Mouse (Mus musculus): ENCODE results near the gene Gen1. TPM values are rescaled to one million over a fixed set of nuclear protein-coding genes. Genes with fewer than 3 reads are reported as not detected.

The Gen1 gene
- polyA plus RNA-seq, 1 experiment = 0.19 TPM

- Histone ChIP-seq H3K36me3 (ENCODE audit: control insufficient read depth, insufficient read depth, low read length) (no peaks in the 10 kb centered on the region), H3K27me3 (replicated peaks; ENCODE audit: control insufficient read depth, insufficient read depth, low read length) (no peaks in the 10 kb centered on the region), H3K4me1 (ENCODE audit: control insufficient read depth, insufficient read depth, low read length) (no peaks in the 10 kb centered on the region), H3K4me3 (ENCODE audit: insufficient read depth, low read depth, low read length) (no peak overlapping the region), H3K27ac (ENCODE audit: insufficient read depth, low read depth, low read length) (peak overlapping the region; percentile 13; the same call in 1 of the 2 replicates)
- TF ChIP-seq POLR2A (IDR thresholded peaks at IDR 0.05; ENCODE audit: low read depth, low read length) = no peak
- no peak for TF ChIP-seq CTCF (conservative IDR thresholded peaks at IDR 0.05; ENCODE audit: insufficient read depth, insufficient read length, low read depth, low read length)
- peak; percentile 67 for DNase-seq
- WGBS = 58% methylated on average over 18 of the region's 18 CpGs
Observed at GRCm38 (mm10) chr12:11203694-11204665, 61.6 kb downstream of the Gen1 start.

- no peak for TF ChIP-seq POLR2A (IDR thresholded peaks at IDR 0.05; ENCODE audit: low read depth, low read length)
- no peak for TF ChIP-seq CTCF (conservative IDR thresholded peaks at IDR 0.05; ENCODE audit: insufficient read depth, insufficient read length, low read depth, low read length)
Observed at GRCm38 (mm10) chr12:11202476-11202875, 63.1 kb downstream of the Gen1 start.

GRCm38 (mm10) chr12:11200711-11201110 is 64.9 kb downstream of the Gen1 start:
- H3K36me3 ChIP-seq (ENCODE audit: control insufficient read depth, insufficient read depth, low read length) = no peaks in the 10 kb centered on the region
- no peak overlapping the region for H3K27ac ChIP-seq (ENCODE audit: insufficient read depth, low read depth, low read length)
- no peaks in the 10 kb centered on the region for H3K27me3 ChIP-seq (replicated peaks; ENCODE audit: control insufficient read depth, insufficient read depth, low read length)
- no peaks in the 10 kb centered on the region for H3K4me1 ChIP-seq (ENCODE audit: control insufficient read depth, insufficient read depth, low read length)
- H3K4me3 ChIP-seq (ENCODE audit: insufficient read depth, low read depth, low read length) = no peak overlapping the region
- 77% methylated on average over 12 of the region's 12 CpGs for WGBS
- TF ChIP-seq POLR2A (IDR thresholded peaks at IDR 0.05; ENCODE audit: low read depth, low read length) (no peak), CTCF (conservative IDR thresholded peaks at IDR 0.05; ENCODE audit: insufficient read depth, insufficient read length, low read depth, low read length) (no peak)
- no peak for DNase-seq

More at GRCm38 (mm10) chr12:11202476-11202875, 63.1 kb downstream of the Gen1 start:
- no peak for DNase-seq
- Histone ChIP-seq H3K4me1 (ENCODE audit: control insufficient read depth, insufficient read depth, low read length) (no peaks in the 10 kb centered on the region), H3K27me3 (replicated peaks; ENCODE audit: control insufficient read depth, insufficient read depth, low read length) (no peaks in the 10 kb centered on the region), H3K36me3 (ENCODE audit: control insufficient read depth, insufficient read depth, low read length) (no peaks in the 10 kb centered on the region), H3K4me3 (ENCODE audit: insufficient read depth, low read depth, low read length) (no peak overlapping the region), H3K27ac (ENCODE audit: insufficient read depth, low read depth, low read length) (no peak overlapping the region)
- WGBS = 75% methylated on average over 8 of the region's 8 CpGs

DNA sequence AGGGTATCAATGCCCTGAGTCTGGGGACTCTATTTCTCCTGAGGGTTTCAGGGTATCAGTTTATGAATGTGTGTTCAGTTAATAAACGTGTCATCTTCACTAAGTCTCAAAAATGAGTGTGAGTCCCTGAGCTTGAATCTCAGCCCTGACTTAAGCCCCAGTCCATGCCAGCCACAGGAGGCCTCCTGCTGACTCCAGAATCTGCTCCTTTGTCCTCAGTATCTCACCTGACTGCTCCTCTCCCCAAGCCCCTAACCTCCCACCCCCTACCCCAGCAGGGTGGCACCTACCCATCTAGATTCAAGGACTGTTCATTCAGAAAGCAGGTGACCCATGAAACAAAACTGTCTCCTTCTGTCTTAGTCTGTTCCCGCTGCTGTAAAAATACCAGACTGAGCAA is 67.0 kb downstream of the Gen1 start:
- no peak overlapping the region for H3K4me3 ChIP-seq (ENCODE audit: insufficient read depth, low read depth, low read length)
- no peak for DNase-seq
- H3K27ac ChIP-seq (ENCODE audit: insufficient read depth, low read depth, low read length) = no peak overlapping the region
- TF ChIP-seq CTCF (conservative IDR thresholded peaks at IDR 0.05; ENCODE audit: insufficient read depth, insufficient read length, low read depth, low read length) (no peak), POLR2A (IDR thresholded peaks at IDR 0.05; ENCODE audit: low read depth, low read length) (no peak)
- H3K4me1 ChIP-seq (ENCODE audit: control insufficient read depth, insufficient read depth, low read length) = no peaks in the 10 kb centered on the region
- H3K27me3 ChIP-seq (replicated peaks; ENCODE audit: control insufficient read depth, insufficient read depth, low read length) = no peaks in the 10 kb centered on the region
- WGBS = 70% methylated on average over 2 of the region's 2 CpGs
- H3K36me3 ChIP-seq (ENCODE audit: control insufficient read depth, insufficient read depth, low read length) = no peaks in the 10 kb centered on the region

DNA sequence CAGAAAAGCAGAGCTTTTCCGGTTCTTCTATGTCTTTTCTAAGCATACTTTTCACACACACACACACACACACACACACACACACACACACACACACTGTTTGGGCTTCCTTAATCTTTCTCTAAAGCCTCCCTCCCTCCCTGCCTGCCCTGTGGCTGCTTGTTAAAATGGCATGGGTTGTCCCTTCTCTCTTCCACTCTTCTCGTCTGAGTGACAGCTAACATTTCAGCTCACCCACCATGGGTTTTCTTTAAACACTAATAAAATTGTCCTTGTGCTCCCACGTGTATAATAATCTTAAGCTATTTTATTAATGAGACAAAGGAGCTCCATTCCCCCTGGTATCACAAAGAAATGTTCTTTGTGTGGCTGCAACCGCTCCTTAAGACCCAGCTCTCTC is 67.6 kb downstream of the Gen1 start:
- TF ChIP-seq CTCF (conservative IDR thresholded peaks at IDR 0.05; ENCODE audit: insufficient read depth, insufficient read length, low read depth, low read length) = no peak
- TF ChIP-seq POLR2A (IDR thresholded peaks at IDR 0.05; ENCODE audit: low read depth, low read length) = no peak
- no peak for DNase-seq
- Histone ChIP-seq H3K4me1 (ENCODE audit: control insufficient read depth, insufficient read depth, low read length) (no peaks in the 10 kb centered on the region), H3K4me3 (ENCODE audit: insufficient read depth, low read depth, low read length) (no peak overlapping the region), H3K27me3 (replicated peaks; ENCODE audit: control insufficient read depth, insufficient read depth, low read length) (no peaks in the 10 kb centered on the region), H3K36me3 (ENCODE audit: control insufficient read depth, insufficient read depth, low read length) (no peaks in the 10 kb centered on the region), H3K27ac (ENCODE audit: insufficient read depth, low read depth, low read length) (no peak overlapping the region)
- 56% methylated on average over 4 of the region's 4 CpGs for WGBS

DNA sequence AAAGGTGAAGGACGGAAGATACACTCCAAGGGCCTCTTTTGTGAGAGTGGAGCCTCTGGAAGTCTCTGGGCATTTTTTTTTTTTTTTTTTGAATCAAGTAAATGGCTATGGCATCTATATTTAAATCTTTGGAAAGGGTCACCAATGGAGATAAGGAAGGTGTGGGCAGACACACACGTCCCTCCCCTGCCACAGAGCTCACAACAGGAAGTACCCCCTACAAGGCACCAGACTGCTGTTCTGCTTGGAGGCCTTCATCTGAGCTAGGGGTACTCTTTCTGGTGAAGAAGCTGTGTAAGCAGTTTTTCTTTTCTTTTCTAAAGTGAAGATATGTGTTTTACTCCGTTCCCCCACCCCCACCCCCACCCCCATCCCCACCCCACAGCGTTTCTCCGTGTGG is 68.8 kb downstream of the Gen1 start:
- Histone ChIP-seq H3K4me3 (ENCODE audit: insufficient read depth, low read depth, low read length) (no peak overlapping the region), H3K36me3 (ENCODE audit: control insufficient read depth, insufficient read depth, low read length) (no peaks in the 10 kb centered on the region), H3K27ac (ENCODE audit: insufficient read depth, low read depth, low read length) (no peak overlapping the region), H3K27me3 (replicated peaks; ENCODE audit: control insufficient read depth, insufficient read depth, low read length) (no peaks in the 10 kb centered on the region), H3K4me1 (ENCODE audit: control insufficient read depth, insufficient read depth, low read length) (no peaks in the 10 kb centered on the region)
- TF ChIP-seq CTCF (conservative IDR thresholded peaks at IDR 0.05; ENCODE audit: insufficient read depth, insufficient read length, low read depth, low read length) = no peak
- no peak for TF ChIP-seq POLR2A (IDR thresholded peaks at IDR 0.05; ENCODE audit: low read depth, low read length)
- DNase-seq = no peak
- 55% methylated on average over 5 of the region's 5 CpGs for WGBS

GRCm38 (mm10) chr12:11196142-11196597 is 69.4 kb downstream of the Gen1 start:
- WGBS = 5% methylated on average over 19 of the region's 19 CpGs
- Histone ChIP-seq H3K4me3 (ENCODE audit: insufficient read depth, low read depth, low read length) (no peak overlapping the region), H3K36me3 (ENCODE audit: control insufficient read depth, insufficient read depth, low read length) (no peaks in the 10 kb centered on the region), H3K27ac (ENCODE audit: insufficient read depth, low read depth, low read length) (no peak overlapping the region), H3K27me3 (replicated peaks; ENCODE audit: control insufficient read depth, insufficient read depth, low read length) (no peaks in the 10 kb centered on the region), H3K4me1 (ENCODE audit: control insufficient read depth, insufficient read depth, low read length) (no peaks in the 10 kb centered on the region)
- TF ChIP-seq CTCF (conservative IDR thresholded peaks at IDR 0.05; ENCODE audit: insufficient read depth, insufficient read length, low read depth, low read length) (peak; percentile 77), POLR2A (IDR thresholded peaks at IDR 0.05; ENCODE audit: low read depth, low read length) (no peak)
- peak; percentile 82 for DNase-seq

All from kidney, adult 2 months (tissue).